Mouse (Mus musculus): Measurements from ENCODE around the gene Lclat1.
A peak's percentile ranks its signal among the peaks of the same experiment; 100 is the strongest.

Gene Lclat1

DNA sequence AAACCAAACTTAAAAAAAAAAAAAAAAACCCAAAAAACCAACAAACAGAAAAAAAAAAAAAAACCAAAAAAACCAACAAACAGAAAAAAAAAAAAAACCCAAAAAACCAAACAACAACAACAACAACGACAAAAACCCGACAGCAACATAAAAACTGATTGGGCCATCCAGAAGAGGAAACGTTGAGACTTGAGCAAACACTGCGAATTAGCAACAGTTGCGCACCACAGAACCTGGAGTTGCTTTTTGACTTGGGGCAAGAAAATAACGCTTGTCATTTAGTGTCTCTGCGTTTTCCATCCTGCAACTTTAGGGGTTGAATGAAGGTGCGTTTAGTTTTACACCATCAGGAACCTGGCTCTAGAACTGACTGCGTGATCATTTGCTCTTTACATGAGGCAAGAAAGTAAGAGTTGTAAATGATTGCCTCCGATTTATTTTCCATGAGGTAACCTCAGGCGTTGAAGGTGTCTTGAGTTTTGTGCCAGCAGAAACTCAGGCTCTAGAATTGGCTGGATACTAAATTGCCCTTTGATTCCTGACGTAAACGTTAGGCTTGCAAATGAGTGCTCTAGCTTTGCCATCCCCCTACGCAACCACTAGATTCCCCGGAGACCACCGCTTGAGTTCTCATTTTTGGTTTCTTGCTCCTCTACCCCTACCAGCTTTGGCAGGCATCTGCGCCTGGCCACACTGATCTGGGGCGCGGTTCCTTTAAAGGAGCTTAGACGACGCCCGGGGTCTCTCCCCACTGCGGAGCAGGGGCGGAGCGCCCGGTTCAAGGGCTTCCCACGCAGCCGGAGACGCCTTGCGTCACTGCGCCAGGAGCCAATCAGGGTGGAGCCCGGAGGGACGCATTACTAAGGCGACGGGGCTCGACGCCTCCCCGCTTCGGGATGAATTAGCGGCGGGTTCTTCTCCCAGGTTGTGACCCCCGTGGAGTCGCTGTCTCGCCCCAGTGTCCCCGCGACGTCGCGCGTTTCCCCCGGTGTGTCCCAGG lies at the start of gene Lclat1:
Gene Lclat1 (plus strand): TSS at position 828 of the 1,000 bp plus-strand sequence.
- DNase-seq: peak; percentile 97

DNA sequence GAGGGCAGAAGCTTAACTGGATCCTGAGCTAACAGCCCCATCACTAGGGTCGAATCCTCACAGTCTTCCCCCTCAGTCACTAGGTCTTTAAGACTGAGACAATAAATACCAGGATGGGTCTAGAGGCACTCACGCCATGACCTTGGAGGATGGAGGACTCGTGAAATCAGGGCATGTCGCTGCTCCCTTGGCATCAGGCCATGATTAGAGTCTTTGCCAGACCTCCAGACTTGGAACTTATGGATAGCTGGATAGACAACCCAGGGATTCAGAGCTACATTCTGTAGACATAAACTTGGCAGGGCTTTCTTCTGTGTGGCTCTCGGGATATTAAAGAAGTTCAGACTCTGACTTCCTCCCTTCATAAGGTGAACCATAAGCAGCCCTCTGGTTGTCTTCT lies 49.5 kb upstream of the Lclat1 start:
- DNase-seq: no peak

DNA sequence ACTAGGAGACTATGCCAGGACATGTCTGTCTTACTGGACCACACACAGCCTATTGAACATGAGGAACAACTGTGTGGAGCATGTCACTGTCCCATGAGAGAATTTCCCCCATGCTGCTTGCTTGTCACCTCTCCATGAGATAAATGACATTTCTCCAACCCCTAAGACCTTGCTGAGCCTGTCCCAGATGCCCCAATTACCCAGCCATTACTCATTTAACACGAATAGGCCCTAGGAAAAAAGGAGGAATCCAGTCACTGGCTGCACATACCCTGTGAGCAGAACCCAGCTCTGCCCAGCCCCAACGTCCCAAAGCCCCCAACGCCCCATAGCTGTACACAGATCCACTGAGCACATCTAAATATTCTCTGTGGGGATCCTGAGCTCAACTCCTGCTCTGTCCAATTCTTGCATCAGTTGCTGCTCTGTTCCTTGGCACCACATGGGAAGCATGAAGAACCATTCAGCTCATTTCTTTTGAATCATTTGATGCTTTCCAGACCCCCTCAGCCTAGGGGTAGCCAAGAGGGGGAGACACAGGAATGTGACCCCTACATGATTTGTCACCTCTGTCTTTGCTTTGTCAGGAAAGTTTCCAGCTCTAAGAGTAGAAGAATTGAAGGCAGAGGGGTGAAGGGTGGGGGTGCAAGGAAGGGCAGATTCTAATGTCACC lies 47.4 kb upstream of the Lclat1 start:
- peak; percentile 37 for DNase-seq

DNA sequence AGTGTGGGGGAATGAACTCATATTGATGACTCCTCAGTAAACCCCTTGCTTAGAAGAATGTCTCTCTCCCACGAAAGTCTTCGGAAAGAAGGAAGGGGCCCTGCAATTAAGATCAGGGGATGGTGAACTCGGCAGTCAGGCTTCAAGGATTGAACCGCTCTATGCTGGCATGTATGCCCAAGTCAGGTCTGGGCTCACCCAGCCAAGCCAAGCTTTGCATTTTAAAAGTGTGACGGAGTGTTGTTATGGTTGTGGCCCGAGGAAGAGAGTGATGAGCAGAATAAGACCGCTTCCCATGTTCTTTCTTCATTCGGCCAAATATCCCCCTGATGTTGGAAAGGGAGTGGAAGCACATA lies 46.9 kb upstream of the Lclat1 start:
- DNase-seq: no peak

DNA sequence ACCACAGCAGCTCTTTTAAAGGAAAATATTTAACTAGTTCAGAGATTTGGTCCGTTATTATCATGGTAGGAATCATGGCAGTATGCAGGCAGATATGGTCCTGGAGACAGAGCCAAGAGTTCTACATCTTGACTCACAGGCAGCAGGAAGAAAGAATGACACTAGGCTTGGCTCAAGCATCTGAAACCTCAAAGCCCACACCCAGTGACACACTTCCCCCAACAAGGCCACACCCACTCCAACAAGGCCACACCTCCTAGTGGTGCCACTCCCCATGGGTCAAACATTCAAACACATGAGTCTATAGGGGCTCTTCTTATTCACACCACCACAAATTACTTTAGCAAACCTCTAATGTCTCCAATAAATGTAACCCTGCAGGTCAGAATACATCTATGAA lies 45.1 kb upstream of the Lclat1 start:
- no peak for DNase-seq

DNA sequence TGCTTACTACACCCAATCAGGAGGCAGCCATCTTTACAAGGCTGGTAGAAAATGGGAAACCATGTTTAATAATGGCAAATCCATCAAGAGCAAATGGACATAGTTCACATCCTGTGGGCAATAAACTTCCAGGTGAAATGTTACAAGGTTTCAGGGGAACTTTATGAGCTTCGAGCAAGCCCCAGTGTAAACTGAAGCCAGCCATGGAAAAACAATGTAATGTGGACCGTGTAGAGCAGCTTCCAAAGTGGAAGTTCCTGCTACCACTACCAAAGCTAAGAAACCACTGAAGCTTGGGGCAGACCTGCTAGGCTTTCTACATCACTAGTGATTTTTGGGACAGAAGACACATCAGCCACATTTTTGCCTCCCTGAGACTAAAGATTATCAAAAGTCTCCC lies 44.5 kb upstream of the Lclat1 start:
- no peak for DNase-seq

DNA sequence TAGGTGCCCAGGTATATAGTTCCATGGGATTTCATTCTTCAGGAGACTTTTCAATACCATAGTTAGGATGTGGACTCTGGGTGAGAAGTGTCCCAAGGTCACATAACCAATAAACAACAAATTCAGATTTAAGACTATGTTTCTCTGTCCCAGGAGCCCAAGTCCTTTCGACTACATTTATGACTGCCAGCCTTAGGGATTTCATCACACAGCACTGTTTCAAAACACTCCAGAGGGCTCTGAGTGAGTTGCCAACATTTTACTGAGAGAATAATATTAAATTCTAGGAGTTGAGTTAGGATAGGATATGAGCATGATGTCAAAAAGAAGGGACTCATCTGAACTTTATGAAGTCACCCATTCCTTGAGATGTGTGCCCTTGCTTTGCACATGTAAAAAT lies 44.0 kb upstream of the Lclat1 start:
- DNase-seq: no peak

DNA sequence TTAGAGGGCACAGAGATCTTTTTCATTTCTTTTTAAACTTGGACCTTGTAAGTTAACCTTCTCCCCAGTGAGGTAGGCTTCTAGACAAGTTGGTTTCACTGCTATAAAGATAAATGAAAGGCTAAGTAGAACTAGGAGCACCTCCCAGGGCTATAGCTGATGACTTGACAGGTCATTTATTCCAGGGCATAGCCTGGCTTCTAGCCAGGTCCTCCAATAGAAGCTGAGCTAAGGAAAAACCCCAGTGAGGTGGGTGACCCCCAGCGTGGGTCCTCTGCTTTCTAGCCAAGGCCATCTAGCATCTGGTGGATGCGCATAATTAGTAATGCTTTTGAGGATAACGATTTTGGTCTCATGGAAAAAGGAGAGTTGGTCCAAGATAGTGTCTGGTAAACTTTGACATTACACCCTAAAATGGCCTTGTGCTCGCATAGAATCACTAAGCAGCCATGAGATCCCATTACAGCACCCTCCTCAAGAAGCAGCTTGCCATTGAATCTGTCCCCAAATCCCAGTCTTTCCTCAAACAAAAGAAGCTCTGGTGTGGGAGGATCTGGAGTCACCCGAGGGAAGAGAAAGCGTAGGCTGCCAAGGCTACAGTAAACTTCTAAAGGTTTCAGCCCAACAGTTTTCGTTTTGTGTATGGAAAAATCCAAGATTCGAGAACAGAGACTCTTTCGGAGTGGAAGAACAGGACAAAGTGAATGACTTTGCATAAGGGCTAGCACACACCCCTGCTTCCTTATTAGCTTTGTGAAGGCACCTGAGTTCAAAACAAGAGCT lies 41.2 kb upstream of the Lclat1 start:
- peak; percentile 32 for DNase-seq

DNA sequence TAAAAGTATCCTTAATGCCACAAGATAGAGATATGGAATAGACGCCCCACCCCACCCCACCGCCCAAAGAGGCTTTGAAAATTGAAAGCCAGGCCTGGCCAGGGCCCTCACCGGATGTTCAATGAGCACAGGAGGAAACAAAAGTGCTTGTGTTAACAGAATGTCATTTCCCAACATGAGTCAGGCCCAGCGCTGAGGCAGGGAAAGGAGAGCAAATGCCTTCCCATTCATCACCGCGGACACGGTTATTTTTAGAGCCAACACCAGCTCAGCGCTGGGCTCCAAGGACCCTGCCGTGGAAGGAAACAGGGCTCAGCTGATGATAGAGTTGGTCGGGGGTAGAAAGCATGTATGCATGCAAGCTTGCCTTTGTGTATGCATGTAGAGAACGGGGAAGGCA lies 40.4 kb upstream of the Lclat1 start:
- peak; percentile 74 for DNase-seq

DNA sequence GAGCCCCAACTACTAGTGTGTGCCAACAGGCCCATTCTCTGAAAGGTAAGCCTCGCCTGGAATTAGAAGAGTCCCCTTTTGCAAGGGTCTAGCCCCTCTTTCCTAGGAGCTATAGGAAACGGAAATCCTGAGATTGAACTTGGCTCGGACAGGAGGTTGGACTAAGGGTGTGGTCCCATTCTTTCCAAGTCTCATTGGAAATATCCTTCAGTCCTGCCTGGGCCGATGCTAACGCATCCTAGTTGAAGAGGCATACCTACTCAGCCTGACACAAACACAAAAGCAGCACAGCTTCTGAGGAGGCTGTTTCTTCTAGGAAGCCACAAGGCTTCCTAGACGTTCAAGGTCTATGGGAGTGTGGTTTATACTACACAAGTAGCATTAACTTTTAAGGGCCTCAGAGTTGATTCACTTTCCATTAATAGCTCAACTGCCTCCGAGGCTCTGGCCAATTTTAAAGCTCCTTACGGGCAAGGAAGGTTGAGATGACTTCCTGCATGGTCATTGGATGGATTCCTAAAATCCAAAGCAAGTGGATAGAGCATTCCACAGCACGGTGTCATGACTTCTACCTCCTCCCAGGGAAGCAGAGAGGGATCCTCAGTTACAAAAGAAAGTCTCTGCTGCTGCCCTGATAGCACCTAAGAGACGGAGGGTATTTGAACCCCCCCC lies 39.3 kb upstream of the Lclat1 start:
- DNase-seq: no peak

DNA sequence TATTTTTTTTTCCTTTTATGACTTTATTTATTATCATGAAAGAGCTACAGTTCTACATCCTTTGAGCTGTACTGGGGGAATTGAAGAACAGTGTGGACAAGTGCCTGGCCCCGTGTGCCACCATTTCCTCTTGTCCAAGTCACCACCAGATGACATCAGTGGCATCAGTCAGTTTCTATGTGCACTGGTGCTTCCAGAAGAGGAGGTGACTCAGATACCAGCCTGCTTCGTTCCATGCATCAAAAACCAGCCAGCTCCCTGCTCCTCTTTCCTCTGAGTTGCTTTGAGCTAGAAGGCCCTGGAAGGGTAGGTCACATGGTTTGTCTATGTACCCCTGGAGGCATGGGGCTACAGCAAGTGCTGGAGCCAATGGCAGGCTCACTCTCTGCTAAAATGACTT lies 37.3 kb upstream of the Lclat1 start:
- DNase-seq: no peak

DNA sequence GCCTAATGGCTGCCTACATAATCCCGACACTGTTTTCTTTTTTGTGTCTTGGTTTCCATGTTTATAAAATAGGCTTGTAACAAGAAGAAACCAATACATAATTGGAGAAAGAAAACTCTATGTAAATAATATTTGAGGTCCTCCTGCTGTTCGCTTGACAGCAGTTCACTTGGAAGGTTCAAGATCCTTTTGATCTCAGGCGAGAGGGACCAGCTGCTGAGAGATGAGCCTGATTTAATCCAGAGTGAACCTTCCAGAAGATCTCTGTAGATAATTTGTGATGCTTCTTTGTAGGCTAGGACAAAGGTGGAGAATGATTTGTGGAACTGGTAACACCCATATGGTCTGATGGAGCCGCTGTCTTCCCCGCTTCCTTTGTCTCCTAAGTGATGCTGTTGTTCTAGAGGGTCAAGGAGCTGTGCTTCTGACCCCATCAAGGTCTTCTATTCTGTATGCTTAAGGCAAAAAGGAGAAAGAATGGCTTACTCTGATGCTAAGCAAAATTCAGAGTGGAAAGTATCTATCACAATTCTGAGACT lies 36.0 kb upstream of the Lclat1 start:
- DNase-seq: peak; percentile 55

DNA sequence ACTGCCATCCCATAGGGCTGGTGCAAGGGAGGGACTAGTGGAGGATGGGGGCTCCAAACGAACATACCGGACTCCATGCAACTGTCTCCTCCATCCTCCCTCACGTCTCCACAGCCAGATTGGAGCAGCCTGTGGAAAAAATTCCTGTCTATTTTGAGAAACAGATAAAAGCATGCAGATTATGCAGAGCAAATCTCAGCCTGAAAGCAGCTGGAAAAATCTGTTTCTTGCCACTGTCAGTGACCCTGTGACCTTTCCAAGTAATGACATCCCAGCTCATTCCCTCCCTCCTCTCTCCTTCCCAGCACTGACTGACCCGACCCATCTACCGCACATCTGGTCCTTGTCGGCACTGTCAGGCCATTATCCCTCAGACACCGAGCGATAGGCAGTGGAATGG lies 35.5 kb upstream of the Lclat1 start:
- DNase-seq: peak; percentile 91

DNA sequence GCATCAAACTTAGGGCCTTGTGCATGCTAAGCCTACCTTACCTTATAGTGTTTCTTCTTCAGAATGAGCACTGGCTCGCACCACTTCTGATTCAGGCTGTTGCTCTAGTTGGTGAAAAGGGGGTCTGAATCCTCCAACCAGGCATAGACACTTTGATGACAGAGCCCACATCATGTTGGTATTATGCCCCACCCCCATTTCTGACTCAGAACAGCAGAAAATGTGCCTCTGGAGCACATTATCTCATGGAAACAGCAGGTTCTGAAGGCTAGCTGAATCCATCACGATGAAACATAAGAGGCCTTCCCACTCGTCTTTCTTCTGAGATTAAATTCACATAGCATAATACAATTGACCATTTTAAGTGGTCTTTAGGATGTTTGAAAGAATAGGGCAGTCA lies 33.2 kb upstream of the Lclat1 start:
- DNase-seq: no peak

DNA sequence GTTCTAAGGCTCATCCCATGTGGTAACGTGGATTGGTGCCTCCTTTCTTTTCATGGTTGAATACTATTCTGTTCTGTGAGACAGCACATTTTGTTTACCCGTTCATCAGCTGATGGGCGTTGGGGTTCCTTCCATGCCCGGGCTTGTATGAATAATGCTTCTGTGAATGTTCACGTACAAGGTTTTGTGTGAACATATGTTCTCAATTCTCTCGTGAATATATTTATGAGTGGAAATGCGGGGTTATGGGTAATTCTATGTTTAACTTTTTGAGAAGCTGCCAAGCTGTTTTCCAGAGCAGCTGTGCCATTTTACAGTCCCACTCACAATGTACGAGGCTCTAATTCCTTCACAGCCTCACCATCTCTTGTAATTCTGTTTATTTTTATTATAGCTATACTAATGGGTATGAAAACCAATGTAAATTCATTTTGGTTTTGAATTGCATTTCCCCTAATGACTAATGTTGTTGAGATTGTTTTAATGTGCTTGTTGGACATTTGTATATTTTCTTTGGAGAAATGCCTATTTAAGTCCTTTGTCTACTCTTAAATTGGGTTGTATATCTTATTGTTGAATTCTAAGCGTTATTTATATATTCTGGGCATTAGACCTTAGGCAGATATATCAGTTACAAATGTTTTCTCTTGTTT lies 32.4 kb upstream of the Lclat1 start:
- DNase-seq: no peak

DNA sequence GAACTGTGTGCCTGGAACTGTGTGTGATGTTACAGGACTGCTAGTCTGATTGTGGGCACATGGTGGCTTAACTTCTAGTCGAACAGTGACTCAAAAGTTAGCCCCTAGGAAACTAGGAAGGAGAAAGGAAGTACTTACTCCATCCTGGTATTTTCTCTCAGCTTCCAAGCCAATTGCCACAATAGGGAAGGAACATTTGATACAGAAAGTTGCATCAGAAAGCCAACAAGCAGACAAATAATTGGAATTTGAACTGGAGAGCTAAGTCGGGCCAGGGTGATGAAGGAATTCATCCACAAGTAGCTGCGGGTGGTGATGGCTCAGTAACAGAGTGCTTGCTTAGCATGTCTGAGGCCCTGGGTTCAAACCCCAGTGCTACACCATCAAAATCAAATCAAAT lies 30.1 kb upstream of the Lclat1 start:
- peak; percentile 24 for DNase-seq

DNA sequence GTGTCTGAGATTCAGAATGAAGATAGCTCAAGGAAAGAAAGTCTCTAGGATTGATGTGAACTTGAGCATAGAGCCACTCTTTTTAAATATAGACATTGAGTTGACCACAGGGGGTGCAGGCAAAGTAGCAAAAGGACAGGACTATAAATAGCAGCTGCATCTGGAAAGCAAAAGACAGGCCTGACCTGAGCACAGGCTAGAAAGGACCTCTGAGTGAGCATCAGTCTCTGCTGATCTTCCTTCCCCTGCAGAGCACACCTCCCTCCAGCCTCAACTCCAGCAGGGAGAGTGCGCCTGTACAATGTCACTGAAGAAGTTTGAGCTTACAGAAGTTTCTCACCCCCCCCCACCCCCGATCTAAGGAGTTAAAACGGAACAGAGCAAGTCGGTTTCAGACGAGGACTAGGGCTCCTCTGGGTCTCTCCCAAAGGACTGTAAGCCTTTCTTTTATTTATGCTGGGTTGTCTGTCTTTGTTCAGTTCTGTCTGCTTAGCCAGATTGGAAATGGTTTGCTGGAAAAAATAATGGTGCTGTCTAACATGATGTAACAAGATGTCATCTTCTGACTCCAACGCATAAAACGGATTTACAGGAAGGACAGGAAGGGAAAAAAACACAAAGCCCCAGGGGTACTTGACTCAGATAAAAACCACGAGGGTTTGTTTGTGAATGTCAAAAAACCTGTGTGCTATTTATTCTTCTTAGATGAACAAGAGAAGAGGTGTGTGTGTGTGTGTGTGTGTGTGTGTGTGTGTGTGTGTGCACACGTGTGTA lies 26.2 kb upstream of the Lclat1 start:
- DNase-seq: no peak

DNA sequence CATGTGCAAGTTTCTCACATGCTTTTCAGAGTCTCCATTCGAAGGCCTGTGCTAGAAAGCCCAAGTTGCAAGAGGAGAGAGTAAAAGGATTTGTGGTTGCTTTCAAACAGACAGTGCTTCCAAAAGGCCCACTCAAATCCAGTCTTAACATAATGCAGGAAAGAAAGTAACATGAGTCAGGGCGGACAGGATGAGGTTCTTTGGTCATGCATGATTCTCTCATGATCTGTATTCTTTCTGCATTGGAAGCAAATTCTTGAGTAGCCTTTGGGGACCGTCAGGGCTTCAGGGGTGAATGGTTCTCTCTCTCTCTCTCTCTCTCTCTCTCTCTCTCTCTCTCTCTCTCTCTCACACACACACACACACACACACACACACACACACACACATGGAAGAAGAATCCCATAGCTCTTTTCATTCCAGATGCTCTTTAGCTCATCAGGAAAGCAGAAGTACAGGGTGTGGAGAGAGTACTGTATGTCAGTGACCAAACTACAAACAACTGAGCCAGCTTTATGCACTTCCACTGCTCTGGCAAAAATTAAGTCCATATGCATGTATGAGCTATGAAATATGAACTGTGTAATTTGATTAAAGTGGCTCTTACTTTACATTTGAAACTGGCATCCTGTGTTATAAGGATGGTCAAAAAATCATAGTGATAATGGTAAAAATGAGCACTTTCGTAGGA lies 25.1 kb upstream of the Lclat1 start:
- DNase-seq: no peak

DNA sequence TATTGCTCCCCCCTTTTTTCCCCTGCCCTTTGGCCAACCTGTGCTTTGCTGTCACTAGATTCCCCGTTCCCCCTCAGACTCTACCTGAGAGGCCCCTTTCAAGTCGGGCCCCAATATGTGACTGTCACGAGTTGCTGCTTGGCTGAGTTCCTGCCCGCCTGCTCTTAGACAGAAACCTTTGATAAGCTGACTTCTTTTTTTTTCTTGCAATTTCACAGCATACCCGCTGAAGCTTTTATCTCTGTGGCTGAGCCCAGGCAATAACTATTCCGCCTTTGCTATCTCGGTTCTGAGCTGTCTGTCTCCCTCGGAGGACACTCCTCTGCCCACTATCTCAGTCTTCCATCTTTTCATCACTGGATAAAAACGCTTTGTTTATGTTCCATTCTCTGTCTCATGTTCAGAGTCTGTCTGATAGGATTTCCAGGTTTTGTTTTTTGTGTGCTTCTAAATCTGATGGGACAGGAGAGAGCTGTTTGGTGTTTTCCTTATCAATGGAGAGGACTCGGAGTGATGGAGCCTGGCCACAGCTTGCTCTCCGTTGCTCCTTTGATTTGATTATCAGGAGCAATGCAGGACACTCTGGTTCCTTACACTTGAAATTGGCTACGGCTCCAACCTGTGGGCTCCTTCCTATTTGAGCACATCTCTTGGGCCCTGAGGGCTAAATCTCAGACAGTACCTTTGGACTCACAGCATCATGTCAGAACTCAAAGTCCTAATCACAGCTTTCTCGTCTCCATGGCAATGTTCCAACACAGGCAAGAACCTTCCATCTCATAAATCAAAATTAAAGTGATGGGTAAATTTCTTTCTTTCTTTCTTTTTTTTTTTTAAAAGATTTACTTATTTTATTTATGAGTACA lies 20.5 kb upstream of the Lclat1 start:
- DNase-seq: no peak

DNA sequence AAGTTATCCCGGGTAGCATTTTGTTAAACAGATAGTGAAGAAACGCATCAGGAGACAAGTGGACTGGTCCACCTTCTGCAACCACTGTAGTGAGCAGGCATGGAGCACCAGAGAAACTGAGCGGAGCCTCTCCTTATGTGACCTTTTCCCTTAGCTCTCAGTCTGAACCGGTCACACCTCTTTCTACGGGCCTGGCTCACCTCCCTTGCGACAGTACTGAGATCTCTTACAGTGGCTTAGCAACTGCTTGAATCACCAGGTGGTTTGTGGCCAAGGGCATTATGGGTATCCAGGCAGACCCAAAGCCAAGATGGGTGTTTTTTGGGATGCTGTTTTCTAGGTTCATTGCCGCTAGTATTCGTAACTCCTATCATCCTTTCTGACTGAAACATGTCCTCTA lies 16.4 kb upstream of the Lclat1 start:
- no peak for DNase-seq

All from lung, postnatal 10 days (tissue).